Mouse (Mus musculus): ENCODE results near the gene Slc2a4. TPM values are rescaled to one million over a fixed set of nuclear protein-coding genes. Genes with fewer than 3 reads are reported as not detected.
"Not testable (repeated sequence)": the region's sequence is repeated elsewhere in the genome, so short reads cannot be mapped to it uniquely, and the experiment has no call there.

The Slc2a4 gene
- polyA plus RNA-seq, 1 experiment from 2014 or later = 39.1 TPM

- 76% methylated on average over 3 of the region's 3 CpGs for WGBS
- no peaks in the 10 kb centered on the region for H3K36me3 ChIP-seq (ENCODE audit: control insufficient read depth, insufficient read depth, low read length)
- no peak overlapping the region for H3K4me2 ChIP-seq (ENCODE audit: low read depth, low read length)
- H3K4me3 ChIP-seq (replicated peaks; ENCODE audit: low read length) = no peak overlapping the region
- ATAC-seq (ENCODE audit: insufficient read depth, low FRiP score) = no peak
- H3K27ac ChIP-seq (ENCODE audit: low read length) = no peak overlapping the region
- H3K9ac ChIP-seq (ENCODE audit: low read length) = no peak overlapping the region
- no peaks in the 10 kb centered on the region for H3K9me3 ChIP-seq (replicated peaks; ENCODE audit: control insufficient read depth, low read length)
- peaks cover 12% of the 10 kb centered on the region for H3K4me1 ChIP-seq (ENCODE audit: control insufficient read depth, insufficient read depth, low read length)
- H3K27me3 ChIP-seq (ENCODE audit: control insufficient read depth, insufficient read depth, low read length) = no peaks in the 10 kb centered on the region
These were observed 16.9 kb downstream of the Slc2a4 start for GRCm38 (mm10) chr11:69930967-69931537.

- H3K9me3 ChIP-seq (replicated peaks; ENCODE audit: control insufficient read depth, low read length); ATAC-seq (ENCODE audit: insufficient read depth, low FRiP score); H3K4me2 ChIP-seq (ENCODE audit: low read depth, low read length); H3K27me3 ChIP-seq (ENCODE audit: control insufficient read depth, insufficient read depth, low read length); H3K36me3 ChIP-seq (ENCODE audit: control insufficient read depth, insufficient read depth, low read length); H3K9ac ChIP-seq (ENCODE audit: low read length); H3K4me1 ChIP-seq (ENCODE audit: control insufficient read depth, insufficient read depth, low read length); H3K27ac ChIP-seq (ENCODE audit: low read length); H3K4me3 ChIP-seq (replicated peaks; ENCODE audit: low read length): not testable (repeated sequence)
- WGBS = 85% methylated on average over 8 of the region's 8 CpGs
These were observed 17.8 kb downstream of the Slc2a4 start for GRCm38 (mm10) chr11:69930176-69930575.

DNA sequence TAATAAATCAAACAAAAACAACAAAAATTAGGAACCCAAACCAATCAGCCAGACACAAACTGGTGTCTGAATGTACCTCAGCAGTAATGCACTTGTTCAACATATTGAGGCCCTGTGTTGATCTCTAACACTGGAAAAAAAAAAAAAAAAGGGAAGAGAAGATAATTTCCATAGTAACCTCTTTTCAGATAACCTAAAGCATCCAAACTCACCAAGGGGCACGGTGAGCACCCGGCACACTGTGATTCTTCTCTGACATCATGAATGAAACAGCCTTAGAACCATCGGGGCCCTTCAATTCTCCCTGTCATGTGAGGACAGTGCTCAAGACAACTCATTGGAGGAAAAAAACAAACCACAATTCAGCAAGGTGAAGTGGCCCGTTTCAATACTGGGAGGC is 18.3 kb downstream of the Slc2a4 start:
- H3K4me3 ChIP-seq (replicated peaks; ENCODE audit: low read length) = no peak overlapping the region
- WGBS = 29% methylated on average over 4 of the region's 4 CpGs
- no peaks in the 10 kb centered on the region for H3K36me3 ChIP-seq (ENCODE audit: control insufficient read depth, insufficient read depth, low read length)
- H3K4me2 ChIP-seq (ENCODE audit: low read depth, low read length) = no peak overlapping the region
- H3K27ac ChIP-seq (ENCODE audit: low read length) = no peak overlapping the region
- no peak overlapping the region for H3K9ac ChIP-seq (ENCODE audit: low read length)
- H3K9me3 ChIP-seq (replicated peaks; ENCODE audit: control insufficient read depth, low read length) = no peaks in the 10 kb centered on the region
- no peaks in the 10 kb centered on the region for H3K27me3 ChIP-seq (ENCODE audit: control insufficient read depth, insufficient read depth, low read length)
- ATAC-seq (ENCODE audit: insufficient read depth, low FRiP score) = no peak
- 0 out of 2 replicates have a peak, but pooled peaks cover 3% of the 10 kb centered on the region for H3K4me1 ChIP-seq (ENCODE audit: control insufficient read depth, insufficient read depth, low read length)

GRCm38 (mm10) chr11:69927501-69927900 is 20.5 kb downstream of the Slc2a4 start:
- Histone ChIP-seq H3K4me1 (ENCODE audit: control insufficient read depth, insufficient read depth, low read length) (peaks cover 4% of the 10 kb centered on the region), H3K9me3 (replicated peaks; ENCODE audit: control insufficient read depth, low read length) (no peaks in the 10 kb centered on the region), H3K27ac (ENCODE audit: low read length) (no peak overlapping the region), H3K4me3 (replicated peaks; ENCODE audit: low read length) (no peak overlapping the region), H3K4me2 (ENCODE audit: low read depth, low read length) (no peak overlapping the region), H3K36me3 (ENCODE audit: control insufficient read depth, insufficient read depth, low read length) (no peaks in the 10 kb centered on the region), H3K9ac (ENCODE audit: low read length) (no peak overlapping the region), H3K27me3 (ENCODE audit: control insufficient read depth, insufficient read depth, low read length) (no peaks in the 10 kb centered on the region)
- ATAC-seq (ENCODE audit: insufficient read depth, low FRiP score) = no peak
- 97% methylated on average over 2 of the region's 2 CpGs for WGBS

DNA sequence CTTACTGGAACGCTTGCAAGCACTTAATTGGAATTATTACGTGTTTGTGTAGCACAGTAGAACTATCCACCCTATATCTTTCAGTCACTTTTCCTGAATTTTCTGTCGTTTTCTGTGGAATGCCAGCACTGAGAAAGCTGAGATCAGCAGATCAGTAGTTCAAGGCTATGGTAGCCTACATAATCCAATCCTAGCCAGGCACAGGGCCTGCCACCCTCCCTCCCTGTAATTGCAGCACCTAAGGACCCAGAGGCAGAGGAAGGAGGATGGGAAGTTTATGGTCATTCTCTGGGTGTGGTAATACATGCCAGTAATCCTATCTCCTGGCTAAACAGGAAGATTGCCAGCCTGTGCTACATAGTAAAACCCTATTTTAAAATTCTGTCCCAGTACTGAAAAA is 25.2 kb downstream of the Slc2a4 start:
- Histone ChIP-seq H3K4me3 (replicated peaks; ENCODE audit: low read length) (no peak overlapping the region), H3K27ac (ENCODE audit: low read length) (peak overlapping the region; percentile 99), H3K4me1 (ENCODE audit: control insufficient read depth, insufficient read depth, low read length) (peaks cover 16% of the 10 kb centered on the region), H3K4me2 (ENCODE audit: low read depth, low read length) (peak overlapping the region; percentile 68; the same call in 1 of the 2 replicates), H3K36me3 (ENCODE audit: control insufficient read depth, insufficient read depth, low read length) (peaks cover 5% of the 10 kb centered on the region), H3K9ac (ENCODE audit: low read length) (peak overlapping the region; percentile 20), H3K9me3 (replicated peaks; ENCODE audit: control insufficient read depth, low read length) (no peaks in the 10 kb centered on the region), H3K27me3 (ENCODE audit: control insufficient read depth, insufficient read depth, low read length) (no peaks in the 10 kb centered on the region)
- 57% methylated on average over 3 of the region's 3 CpGs for WGBS
- ATAC-seq (ENCODE audit: insufficient read depth, low FRiP score) = no peak

GRCm38 (mm10) chr11:69922012-69922756 is 25.8 kb downstream of the Slc2a4 start:
- peaks cover 16% of the 10 kb centered on the region for H3K4me1 ChIP-seq (ENCODE audit: control insufficient read depth, insufficient read depth, low read length)
- H3K4me3 ChIP-seq (replicated peaks; ENCODE audit: low read length) = peak overlapping the region; percentile 55
- H3K9ac ChIP-seq (ENCODE audit: low read length) = peak overlapping the region; percentile 81
- no peaks in the 10 kb centered on the region for H3K9me3 ChIP-seq (replicated peaks; ENCODE audit: control insufficient read depth, low read length)
- whole genome bisulfite sequencing = 3% methylated on average over 12 of the region's 12 CpGs
- H3K36me3 ChIP-seq (ENCODE audit: control insufficient read depth, insufficient read depth, low read length) = peaks cover 11% of the 10 kb centered on the region
- H3K4me2 ChIP-seq (ENCODE audit: low read depth, low read length) = peak overlapping the region; percentile 68
- no peaks in the 10 kb centered on the region for H3K27me3 ChIP-seq (ENCODE audit: control insufficient read depth, insufficient read depth, low read length)
- H3K27ac ChIP-seq (ENCODE audit: low read length) = peak overlapping the region; percentile 99
- ATAC-seq (ENCODE audit: insufficient read depth, low FRiP score) = no peak

- WGBS = under 1% methylated on average over 78 of the region's 78 CpGs
- Histone ChIP-seq H3K9me3 (replicated peaks; ENCODE audit: control insufficient read depth, low read length) (no peaks in the 10 kb centered on the region), H3K27ac (ENCODE audit: low read length) (peak within 1 kb of the TSS; percentile 99), H3K4me1 (ENCODE audit: control insufficient read depth, insufficient read depth, low read length) (peaks cover 17% of the 10 kb centered on the region), H3K4me3 (replicated peaks; ENCODE audit: low read length) (peak within 1 kb of the TSS; percentile 93), H3K9ac (ENCODE audit: low read length) (peak within 1 kb of the TSS; percentile 98), H3K36me3 (ENCODE audit: control insufficient read depth, insufficient read depth, low read length) (peaks cover 14% of the 10 kb centered on the region), H3K27me3 (ENCODE audit: control insufficient read depth, insufficient read depth, low read length) (no peaks in the 10 kb centered on the region), H3K4me2 (ENCODE audit: low read depth, low read length) (peak within 1 kb of the TSS; percentile 94)
- peak; percentile 95 for ATAC-seq (ENCODE audit: insufficient read depth, low FRiP score)
These were observed 26.6 kb downstream of the Slc2a4 start, which contains the start of gene Eif5a for GRCm38 (mm10) chr11:69921114-69922011. TSS of gene Eif5a (minus strand) at chr11:69921958.

- Histone ChIP-seq H3K9me3 (replicated peaks; ENCODE audit: control insufficient read depth, low read length) (no peaks in the 10 kb centered on the region), H3K9ac (ENCODE audit: low read length) (peak overlapping the region; percentile 98), H3K36me3 (ENCODE audit: control insufficient read depth, insufficient read depth, low read length) (peaks cover 22% of the 10 kb centered on the region), H3K27ac (ENCODE audit: low read length) (peak overlapping the region; percentile 96), H3K4me1 (ENCODE audit: control insufficient read depth, insufficient read depth, low read length) (peaks cover 24% of the 10 kb centered on the region), H3K4me3 (replicated peaks; ENCODE audit: low read length) (peak overlapping the region; percentile 93), H3K27me3 (ENCODE audit: control insufficient read depth, insufficient read depth, low read length) (no peaks in the 10 kb centered on the region), H3K4me2 (ENCODE audit: low read depth, low read length) (peak overlapping the region; percentile 94)
- ATAC-seq (ENCODE audit: insufficient read depth, low FRiP score) = peak; percentile 3; the same call in 1 of the 2 replicates
- WGBS = under 1% methylated on average over 63 of the region's 65 CpGs
These were observed 27.5 kb downstream of the Slc2a4 start for GRCm38 (mm10) chr11:69920266-69921031.
